Comparison of ENCODE assay signal across 19 mouse cellular contexts in genomic region chr10:95034566-95034965, GRCm38 (mm10).
"Had no signal": no experiment of that assay in that cellular context is flagged by ENCODE, and none has a peak within 500 bp of the region (broad histone marks: within the 10 kb centered on the region; RNA-seq: fewer than 3 reads in every experiment).

No protein-coding gene starts in this region.

- H3K36me3 ChIP-seq: heart, embryonic 10.5 days; heart, embryonic 13.5 days; heart, embryonic 15.5 days; hindbrain, embryonic 13.5 days; hindbrain, embryonic 15.5 days; kidney, embryonic 15.5 days; limb, embryonic 13.5 days; limb, embryonic 15.5 days; liver, embryonic 12.5 days had no signal

- H3K4me3 ChIP-seq: heart, embryonic 10.5 days; heart, embryonic 13.5 days; heart, embryonic 15.5 days; hindbrain, embryonic 13.5 days; hindbrain, embryonic 15.5 days; kidney, embryonic 15.5 days; limb, embryonic 13.5 days; limb, embryonic 15.5 days; liver, embryonic 12.5 days had no signal

- DNase-seq: gastrocnemius, postnatal 14 days; gastrocnemius, postnatal 36 days; heart, adult 18-20 months; heart, postnatal 14 days; heart, postnatal 36 days; kidney, postnatal 14 days; left cerebral cortex, postnatal 4 days; lung, adult 18-20 months had no signal

- H3K4me1 ChIP-seq: heart, embryonic 10.5 days; heart, embryonic 13.5 days; heart, embryonic 15.5 days; hindbrain, embryonic 15.5 days; kidney, embryonic 15.5 days; liver, embryonic 12.5 days had no signal

- H3K9ac ChIP-seq: heart, embryonic 13.5 days; heart, embryonic 15.5 days; hindbrain, embryonic 13.5 days; hindbrain, embryonic 15.5 days; kidney, embryonic 15.5 days; limb, embryonic 13.5 days; limb, embryonic 15.5 days; liver, embryonic 12.5 days; liver, embryonic 14.5 days had no signal

- H3K9me3 ChIP-seq: heart, embryonic 10.5 days; heart, embryonic 13.5 days; heart, embryonic 15.5 days; hindbrain, embryonic 13.5 days; hindbrain, embryonic 15.5 days; kidney, embryonic 15.5 days; limb, embryonic 13.5 days; limb, embryonic 15.5 days; liver, embryonic 12.5 days had no signal

- H3K27ac ChIP-seq: heart, embryonic 10.5 days; heart, embryonic 13.5 days; heart, embryonic 15.5 days; hindbrain, embryonic 13.5 days; hindbrain, embryonic 15.5 days; kidney, embryonic 15.5 days; limb, embryonic 13.5 days; limb, embryonic 15.5 days; liver, embryonic 12.5 days; liver, embryonic 14.5 days had no signal

- H3K27me3 ChIP-seq: heart, embryonic 13.5 days; heart, embryonic 15.5 days; hindbrain, embryonic 13.5 days; hindbrain, embryonic 15.5 days; kidney, embryonic 15.5 days; limb, embryonic 13.5 days; limb, embryonic 15.5 days; liver, embryonic 12.5 days had no signal

- ATAC-seq: intestine, embryonic 16.5 days; liver, embryonic 12.5 days had no signal

- H3K4me2 ChIP-seq: heart, embryonic 13.5 days; heart, embryonic 15.5 days; hindbrain, embryonic 13.5 days; hindbrain, embryonic 15.5 days; kidney, embryonic 15.5 days; limb, embryonic 13.5 days; limb, embryonic 15.5 days; liver, embryonic 12.5 days had no signal
